Mouse (Mus musculus) limb, embryonic 11.5 days (tissue): ENCODE measurements around the gene Aph1a. TPM values are rescaled to one million over a fixed set of nuclear protein-coding genes. Genes with fewer than 3 reads are reported as not detected.

Experiments
- ATAC-seq: fragments of 200-750 bp; cut with Nextera tagmentation; 2 replicates; pipeline ENCODE4 v1.8.0; 2017; ENCODE audit warnings: low read depth; ENCODE audit not compliant: insufficient number of reproducible peaks, low FRiP score, low TSS enrichment
- DNase-seq: peaks from one replicate; pipeline ENCODE4 v3.0.0-alpha.2; 2015; ENCODE audit warnings: low spot score
- H3K27ac ChIP-seq: fragments of 300-500 bp; sonication (generic); replicated peaks from 2 replicates; pipeline ENCODE4 v1.5.1; 2014; ENCODE audit warnings: low read depth, mild to moderate bottlenecking, low read length
- H3K27me3 ChIP-seq: fragments of 300-500 bp; sonication (generic); 2 replicates; pipeline ENCODE4 v1.6.1; 2014; ENCODE audit warnings: mild to moderate bottlenecking, low read length, mixed read lengths; ENCODE audit not compliant: control insufficient read depth, insufficient read depth
- H3K36me3 ChIP-seq: fragments of 300-500 bp; sonication (generic); 2 replicates; pipeline ENCODE4 v1.6.1; 2014; ENCODE audit warnings: mild to moderate bottlenecking, low read length, moderate library complexity, mixed read lengths; ENCODE audit not compliant: control insufficient read depth, insufficient read depth
- H3K4me1 ChIP-seq: fragments of 300-500 bp; sonication (generic); 2 replicates; pipeline ENCODE4 v1.6.1; 2014; ENCODE audit warnings: low read length, mixed read lengths; ENCODE audit not compliant: control insufficient read depth, insufficient read depth
- H3K4me2 ChIP-seq: fragments of 300-500 bp; sonication (generic); 2 replicates; pipeline ENCODE4 v1.6.1; 2014; ENCODE audit warnings: low read depth, mild to moderate bottlenecking, moderate library complexity; ENCODE audit not compliant: severe bottlenecking
- H3K4me3 ChIP-seq: fragments of 300-500 bp; sonication (generic); 2 replicates; pipeline ENCODE4 v1.5.1; 2014; ENCODE audit warnings: low read depth, low read length
- H3K9ac ChIP-seq: fragments of 300-500 bp; sonication (generic); 2 replicates; pipeline ENCODE4 v1.6.1; 2014; ENCODE audit warnings: mild to moderate bottlenecking, low read length
- H3K9me3 ChIP-seq: fragments of 300-500 bp; sonication (generic); 2 replicates; pipeline ENCODE4 v1.6.1; 2016; ENCODE audit warnings: low read length; ENCODE audit not compliant: control insufficient read depth
- WGBS: fragments of 180-500 bp; shearing (Covaris S2); extraction: QIAGEN DNeasy Blood & Tissue Kit; methylation state at CpG from one replicate; pipeline ENCODE4 v1.1.7; 2014; 5-methylcytosine and 5-hydroxymethylcytosine counted together
- polyA plus RNA-seq: library from polyadenylated mRNA; unstranded; fragments of >200 nt; fragmentation: Nextera tagmentation; extraction: Ambion mirVana; gene quantifications from 2 replicates; pipeline ENCODE4 v1.2.1, GENCODE M21; 2014

Aph1a gene
- polyA plus RNA-seq, 1 experiment from 2014 or later: 26.1 TPM

GRCm38 (mm10) chr3:95943226-95943625, 49.5 kb downstream of the Aph1a start:
- Histone ChIP-seq H3K9ac (no peak overlapping the region), H3K27me3 (no peaks in the 10 kb centered on the region), H3K4me2 (no peak overlapping the region), H3K4me1 (no peaks in the 10 kb centered on the region), H3K4me3 (no peak overlapping the region), H3K9me3 (no peaks in the 10 kb centered on the region), H3K27ac (no peak overlapping the region), H3K36me3 (peaks cover 39% of the 10 kb centered on the region)
- 95% methylated on average over 7 of the region's 7 CpGs for WGBS
- DNase-seq (no peak), ATAC-seq (no peak)

GRCm38 (mm10) chr3:95944742-95945141, 51.0 kb downstream of the Aph1a start:
- Histone ChIP-seq H3K4me2 (no peak overlapping the region), H3K4me1 (no peaks in the 10 kb centered on the region), H3K9ac (no peak overlapping the region), H3K27ac (no peak overlapping the region), H3K9me3 (no peaks in the 10 kb centered on the region), H3K36me3 (peaks cover 29% of the 10 kb centered on the region), H3K4me3 (no peak overlapping the region), H3K27me3 (no peaks in the 10 kb centered on the region)
- ATAC-seq (no peak), DNase-seq (no peak)
- 97% methylated on average over 8 of the region's 8 CpGs for WGBS

- Histone ChIP-seq H3K9me3 (no peaks in the 10 kb centered on the region), H3K4me3 (no peak overlapping the region)
- WGBS: 91% methylated on average over 14 of the region's 14 CpGs
Observed at GRCm38 (mm10) chr3:95945731-95946240, 52.0 kb downstream of the Aph1a start.

More at GRCm38 (mm10) chr3:95945731-95946240, 52.0 kb downstream of the Aph1a start:
- H3K27ac ChIP-seq: no peak overlapping the region
- no peak for DNase-seq
- H3K4me2 ChIP-seq: no peak overlapping the region
- no peak for ATAC-seq
- no peak overlapping the region for H3K9ac ChIP-seq
- peaks cover 25% of the 10 kb centered on the region for H3K36me3 ChIP-seq
- H3K4me1 ChIP-seq: no peaks in the 10 kb centered on the region
- no peaks in the 10 kb centered on the region for H3K27me3 ChIP-seq

Other genes with a start within 250 kb of the Aph1a start
- 63.2 and 67.9 TPM in 2 replicates for gene Mcl1, start 235.2 kb upstream of the Aph1a start, polyA plus RNA-seq
- 0.29 and 0.71 TPM in 2 replicates for gene Adamtsl4, start 206.1 kb upstream of the Aph1a start, polyA plus RNA-seq
- gene Ecm1, start 154.4 kb upstream of the Aph1a start, polyA plus RNA-seq: 5.1 and 6.8 TPM in 2 replicates
- gene Tars2, start 133.8 kb upstream of the Aph1a start, polyA plus RNA-seq: 64.1 and 66.3 TPM in 2 replicates
- 23.5 and 24.9 TPM in 2 replicates for gene Rprd2, start 75.1 kb upstream of the Aph1a start, polyA plus RNA-seq
- 80.7 and 87.2 TPM in 2 replicates for gene Prpf3, start 38.1 kb upstream of the Aph1a start, polyA plus RNA-seq
- gene Mrps21, start 22.4 kb upstream of the Aph1a start, polyA plus RNA-seq: 339 and 359 TPM in 2 replicates
- gene Ciart, start 11.7 kb upstream of the Aph1a start, polyA plus RNA-seq: 7.1 and 7.5 TPM in 2 replicates
- 6.7 and 7.5 TPM in 2 replicates for gene BC028528, start 2.0 kb upstream of the Aph1a start, polyA plus RNA-seq
- gene Car14, start 10.7 kb downstream of the Aph1a start, polyA plus RNA-seq: 128 and 129 TPM in 2 replicates
- 125 and 151 TPM in 2 replicates for gene Anp32e, start 35.3 kb downstream of the Aph1a start, polyA plus RNA-seq
- 78.3 and 82.7 TPM in 2 replicates for gene Plekho1, start 102.0 kb downstream of the Aph1a start, polyA plus RNA-seq
- 19.5 and 22.7 TPM in 2 replicates for gene Vps45, start 164.5 kb downstream of the Aph1a start, polyA plus RNA-seq
- gene Otud7b, start 210.6 kb downstream of the Aph1a start, polyA plus RNA-seq: 9.7 and 14.2 TPM in 2 replicates